Mouse (Mus musculus): ENCODE measurements around the gene Oit1. TPM values are rescaled to one million over a fixed set of nuclear protein-coding genes. Genes with fewer than 3 reads are reported as not detected.

Gene Oit1
- polyA plus RNA-seq, 1 experiment from 2014 or later, result 2.6 TPM

- Histone ChIP-seq H3K4me3 (ENCODE audit: low read depth, low read length) (no peak overlapping the region), H3K9me3 (ENCODE audit: low read length) (no peaks in the 10 kb centered on the region), H3K27ac (ENCODE audit: low read length) (no peak overlapping the region), H3K9ac (replicated peaks; ENCODE audit: low read depth) (no peak overlapping the region), H3K4me1 (ENCODE audit: insufficient read depth, low read depth, low read length) (no peaks in the 10 kb centered on the region), H3K27me3 (replicated peaks; ENCODE audit: insufficient read depth, low read length) (no peaks in the 10 kb centered on the region), H3K36me3 (ENCODE audit: insufficient read depth, low read length) (no peaks in the 10 kb centered on the region), H3K4me2 (replicated peaks; ENCODE audit: low read depth, low read length) (no peak overlapping the region)
- no peak for ATAC-seq
- 62% methylated on average over 4 of the region's 4 CpGs for WGBS
- TF ChIP-seq CTCF (IDR thresholded peaks at IDR 0.05), result no peak
- no peak for TF ChIP-seq EP300 (IDR thresholded peaks at IDR 0.05)
- DNase-seq (ENCODE audit: low spot score), result no peak
Observed at GRCm38 (mm10) chr14:8345566-8345965, 33.0 kb downstream of the Oit1 start.

GRCm38 (mm10) chr14:8342509-8343106, 35.9 kb downstream of the Oit1 start:
- WGBS, result 38% methylated on average over 4 of the region's 5 CpGs
- Histone ChIP-seq H3K27me3 (replicated peaks; ENCODE audit: insufficient read depth, low read length) (no peaks in the 10 kb centered on the region), H3K9ac (replicated peaks; ENCODE audit: low read depth) (no peak overlapping the region), H3K9me3 (ENCODE audit: low read length) (no peaks in the 10 kb centered on the region), H3K4me1 (ENCODE audit: insufficient read depth, low read depth, low read length) (no peaks in the 10 kb centered on the region), H3K4me2 (replicated peaks; ENCODE audit: low read depth, low read length) (no peak overlapping the region), H3K27ac (ENCODE audit: low read length) (no peak overlapping the region), H3K36me3 (ENCODE audit: insufficient read depth, low read length) (no peaks in the 10 kb centered on the region), H3K4me3 (ENCODE audit: low read depth, low read length) (no peak overlapping the region)
- TF ChIP-seq CTCF (IDR thresholded peaks at IDR 0.05) (peak; percentile 37), EP300 (IDR thresholded peaks at IDR 0.05) (no peak)
- DNase-seq (ENCODE audit: low spot score) (peak; percentile 35), ATAC-seq (peak; percentile 77)

- no peak overlapping the region for H3K4me2 ChIP-seq (replicated peaks; ENCODE audit: low read depth, low read length)
- ATAC-seq, result no peak
- no peaks in the 10 kb centered on the region for H3K4me1 ChIP-seq (ENCODE audit: insufficient read depth, low read depth, low read length)
- H3K36me3 ChIP-seq (ENCODE audit: insufficient read depth, low read length), result no peaks in the 10 kb centered on the region
- no peaks in the 10 kb centered on the region for H3K9me3 ChIP-seq (ENCODE audit: low read length)
- no peak overlapping the region for H3K4me3 ChIP-seq (ENCODE audit: low read depth, low read length)
- no peak for TF ChIP-seq EP300 (IDR thresholded peaks at IDR 0.05)
- no peak for TF ChIP-seq CTCF (IDR thresholded peaks at IDR 0.05)
- no peaks in the 10 kb centered on the region for H3K27me3 ChIP-seq (replicated peaks; ENCODE audit: insufficient read depth, low read length)
- 63% methylated on average over 4 of the region's 4 CpGs for WGBS
- no peak for DNase-seq (ENCODE audit: low spot score)
- no peak overlapping the region for H3K9ac ChIP-seq (replicated peaks; ENCODE audit: low read depth)
- no peak overlapping the region for H3K27ac ChIP-seq (ENCODE audit: low read length)
Observed at GRCm38 (mm10) chr14:8340226-8340625, 38.3 kb downstream of the Oit1 start.

- H3K9ac ChIP-seq (replicated peaks; ENCODE audit: low read depth), result no peak overlapping the region
- ATAC-seq, result no peak
- WGBS, result 30% methylated on average over 10 of the region's 10 CpGs
- H3K4me3 ChIP-seq (ENCODE audit: low read depth, low read length), result no peak overlapping the region
- no peak for DNase-seq (ENCODE audit: low spot score)
- H3K27me3 ChIP-seq (replicated peaks; ENCODE audit: insufficient read depth, low read length), result no peaks in the 10 kb centered on the region
- H3K27ac ChIP-seq (ENCODE audit: low read length), result no peak overlapping the region
- no peaks in the 10 kb centered on the region for H3K9me3 ChIP-seq (ENCODE audit: low read length)
- H3K4me2 ChIP-seq (replicated peaks; ENCODE audit: low read depth, low read length), result no peak overlapping the region
- H3K4me1 ChIP-seq (ENCODE audit: insufficient read depth, low read depth, low read length), result no peaks in the 10 kb centered on the region
- no peak for TF ChIP-seq EP300 (IDR thresholded peaks at IDR 0.05)
- no peaks in the 10 kb centered on the region for H3K36me3 ChIP-seq (ENCODE audit: insufficient read depth, low read length)
Observed at GRCm38 (mm10) chr14:8335947-8336346, 42.6 kb downstream of the Oit1 start.

- WGBS, result 56% methylated on average over 3 of the region's 3 CpGs
- H3K36me3 ChIP-seq (ENCODE audit: insufficient read depth, low read length), result no peaks in the 10 kb centered on the region
- no peak overlapping the region for H3K9ac ChIP-seq (replicated peaks; ENCODE audit: low read depth)
- H3K4me1 ChIP-seq (ENCODE audit: insufficient read depth, low read depth, low read length), result no peaks in the 10 kb centered on the region; the same call in 1 of the 2 replicates
- H3K4me3 ChIP-seq (ENCODE audit: low read depth, low read length), result no peak overlapping the region
- H3K27ac ChIP-seq (ENCODE audit: low read length), result no peak overlapping the region
- ATAC-seq, result no peak
- no peaks in the 10 kb centered on the region for H3K27me3 ChIP-seq (replicated peaks; ENCODE audit: insufficient read depth, low read length)
- no peak overlapping the region for H3K4me2 ChIP-seq (replicated peaks; ENCODE audit: low read depth, low read length)
- DNase-seq (ENCODE audit: low spot score), result peak; percentile 33
- no peaks in the 10 kb centered on the region for H3K9me3 ChIP-seq (ENCODE audit: low read length)
- TF ChIP-seq EP300 (IDR thresholded peaks at IDR 0.05) (no peak), CTCF (IDR thresholded peaks at IDR 0.05) (no peak)
Observed at GRCm38 (mm10) chr14:8334511-8334910, 44.0 kb downstream of the Oit1 start.

DNA sequence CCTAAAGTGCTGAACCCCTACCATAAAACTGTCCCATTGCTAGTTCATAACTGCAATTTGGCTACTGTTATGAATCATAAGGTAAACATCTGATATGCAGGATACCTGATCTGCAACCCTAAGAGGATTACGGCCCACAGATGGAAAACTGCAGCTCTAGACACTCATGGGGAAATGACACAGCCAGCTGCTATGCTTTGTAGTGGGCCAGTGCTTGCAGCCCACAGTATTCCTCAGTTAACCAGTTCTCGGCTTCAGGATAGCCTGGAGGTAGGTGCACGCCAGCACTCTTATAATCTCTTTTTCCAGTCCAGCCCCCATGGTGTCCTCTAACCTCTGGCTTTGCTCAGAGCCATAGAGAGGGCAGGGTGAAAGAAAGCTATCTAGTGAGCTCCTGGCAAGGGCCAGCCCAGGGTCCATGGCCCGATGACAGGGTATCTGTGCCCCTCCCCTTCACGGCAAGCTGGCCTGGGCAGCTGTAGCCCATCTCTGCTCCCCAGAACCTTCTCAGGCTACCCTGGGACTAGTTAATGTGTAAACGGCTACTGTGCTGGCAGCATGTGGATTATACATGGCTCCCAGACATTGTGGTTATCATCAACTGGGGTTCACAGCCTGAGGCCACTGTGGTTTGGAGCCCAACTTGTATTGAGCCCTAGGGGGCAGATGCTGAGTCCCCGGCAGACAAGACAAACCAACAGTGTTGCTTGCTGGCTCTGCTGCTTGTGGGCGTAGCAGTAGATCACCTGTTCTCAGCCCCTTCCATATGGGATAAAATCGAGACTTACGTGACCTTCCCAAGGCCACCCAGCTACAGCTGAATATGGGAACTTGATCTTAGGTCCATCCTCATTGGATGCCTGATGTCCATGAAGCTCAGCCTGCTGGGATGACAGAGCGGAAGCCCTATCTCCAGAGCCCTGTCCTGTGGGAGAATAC, 46.0 kb downstream of the Oit1 start:
- H3K27ac ChIP-seq (ENCODE audit: low read length), result no peak overlapping the region
- H3K9ac ChIP-seq (replicated peaks; ENCODE audit: low read depth), result no peak overlapping the region
- DNase-seq (ENCODE audit: low spot score) (no peak), ATAC-seq (no peak)
- 81% methylated on average over 11 of the region's 11 CpGs for WGBS
- H3K36me3 ChIP-seq (ENCODE audit: insufficient read depth, low read length), result no peaks in the 10 kb centered on the region
- H3K4me1 ChIP-seq (ENCODE audit: insufficient read depth, low read depth, low read length), result no peaks in the 10 kb centered on the region; the same call in 1 of the 2 replicates
- no peak overlapping the region for H3K4me2 ChIP-seq (replicated peaks; ENCODE audit: low read depth, low read length)
- H3K27me3 ChIP-seq (replicated peaks; ENCODE audit: insufficient read depth, low read length), result no peaks in the 10 kb centered on the region
- TF ChIP-seq EP300 (IDR thresholded peaks at IDR 0.05), result no peak
- no peak for TF ChIP-seq CTCF (IDR thresholded peaks at IDR 0.05)
- no peaks in the 10 kb centered on the region for H3K9me3 ChIP-seq (ENCODE audit: low read length)
- no peak overlapping the region for H3K4me3 ChIP-seq (ENCODE audit: low read depth, low read length)
